Mouse (Mus musculus) stomach, embryonic 14.5 days (tissue): ENCODE measurements around the gene Rbm7. TPM values are rescaled to one million over a fixed set of nuclear protein-coding genes. Genes with fewer than 3 reads are reported as not detected.
"Not testable (repeated sequence)": the region's sequence is repeated elsewhere in the genome, so short reads cannot be mapped to it uniquely, and the experiment has no call there.

Source experiments
- ATAC-seq: fragments of 200-750 bp; cut with Nextera tagmentation; 2 replicates; pipeline ENCODE4 v1.8.0; 2017; ENCODE audit warnings: low read depth, moderate TSS enrichment; ENCODE audit not compliant: insufficient number of reproducible peaks, insufficient read depth, low FRiP score
- H3K27ac ChIP-seq: fragments of 300-500 bp; sonication (generic); 2 replicates; pipeline ENCODE4 v1.5.1; 2014; ENCODE audit warnings: mild to moderate bottlenecking, low read length, moderate library complexity, mixed read lengths
- H3K27me3 ChIP-seq: fragments of 300-500 bp; sonication (generic); 2 replicates; pipeline ENCODE4 v1.6.1; 2014; ENCODE audit warnings: low read length, control low read depth, mixed read lengths; ENCODE audit not compliant: control insufficient read depth, insufficient read depth
- H3K36me3 ChIP-seq: fragments of 300-500 bp; sonication (generic); 2 replicates; pipeline ENCODE4 v1.6.1; 2014; ENCODE audit warnings: mild to moderate bottlenecking, control low read depth, low read length, moderate library complexity, mixed read lengths; ENCODE audit not compliant: control insufficient read depth, insufficient read depth
- H3K4me1 ChIP-seq: fragments of 300-500 bp; sonication (generic); 2 replicates; pipeline ENCODE4 v1.6.1; 2014; ENCODE audit warnings: low read length, control low read depth, mixed read lengths; ENCODE audit not compliant: control insufficient read depth, insufficient read depth
- H3K4me2 ChIP-seq: fragments of 300-500 bp; sonication (generic); replicated peaks from 2 replicates; pipeline ENCODE4 v1.6.1; 2014; ENCODE audit warnings: low read depth, low read length, control low read depth
- H3K4me3 ChIP-seq: fragments of 300-500 bp; sonication (generic); 2 replicates; pipeline ENCODE4 v1.5.1; 2014; ENCODE audit warnings: low read depth, low read length, control low read depth
- H3K9ac ChIP-seq: fragments of 300-500 bp; sonication (generic); replicated peaks from 2 replicates; pipeline ENCODE4 v1.6.1; 2014; ENCODE audit warnings: low read depth, mild to moderate bottlenecking, control low read depth, low read length, moderate library complexity, mixed read lengths
- H3K9me3 ChIP-seq: fragments of 300-500 bp; sonication (generic); 2 replicates; pipeline ENCODE4 v1.6.1; 2016; ENCODE audit warnings: low read depth, low read length, control low read depth; ENCODE audit not compliant: control insufficient read depth
- WGBS: fragments of 180-500 bp; shearing (Covaris S2); extraction: QIAGEN DNeasy Blood & Tissue Kit; methylation state at CpG from one replicate; pipeline ENCODE4 v1.1.7; 2014; 5-methylcytosine and 5-hydroxymethylcytosine counted together
- polyA plus RNA-seq: library from polyadenylated mRNA; unstranded; fragments of >200 nt; fragmentation: Nextera tagmentation; extraction: Ambion mirVana; gene quantifications from 2 replicates; pipeline ENCODE4 v1.2.1, GENCODE M21; 2014

Rbm7 gene
- polyA plus RNA-seq, 1 experiment from 2014 or later: 116 TPM

GRCm38 (mm10) chr9:48476236-48477165, 18.6 kb downstream of the Rbm7 start:
- Histone ChIP-seq H3K4me1 (0 out of 2 replicates have a peak, but pooled peaks cover 3% of the 10 kb centered on the region), H3K36me3 (peaks cover 6% of the 10 kb centered on the region; the same call in 1 of the 2 replicates), H3K27ac (no peak overlapping the region), H3K4me2 (no peak overlapping the region), H3K4me3 (no peak overlapping the region), H3K27me3 (no peaks in the 10 kb centered on the region), H3K9me3 (no peaks in the 10 kb centered on the region), H3K9ac (no peak overlapping the region)
- no peak for ATAC-seq
- WGBS: 88% methylated on average over 10 of the region's 10 CpGs

- Histone ChIP-seq H3K27ac (no peak overlapping the region), H3K36me3 (peaks cover 10% of the 10 kb centered on the region), H3K4me2 (no peak overlapping the region), H3K9ac (no peak overlapping the region), H3K9me3 (no peaks in the 10 kb centered on the region), H3K4me3 (no peak overlapping the region), H3K4me1 (0 out of 2 replicates have a peak, but pooled peaks cover 3% of the 10 kb centered on the region), H3K27me3 (no peaks in the 10 kb centered on the region)
- no peak for ATAC-seq
- 92% methylated on average over 9 of the region's 9 CpGs for WGBS
Observed at GRCm38 (mm10) chr9:48474367-48474766, 20.7 kb downstream of the Rbm7 start.

GRCm38 (mm10) chr9:48473131-48473530, 22.0 kb downstream of the Rbm7 start:
- no peaks in the 10 kb centered on the region for H3K9me3 ChIP-seq
- no peak overlapping the region for H3K9ac ChIP-seq
- no peak overlapping the region for H3K4me3 ChIP-seq
- 0 out of 2 replicates have a peak, but pooled peaks cover 3% of the 10 kb centered on the region for H3K4me1 ChIP-seq
- no peak overlapping the region for H3K27ac ChIP-seq
- no peak for ATAC-seq
- no peak overlapping the region for H3K4me2 ChIP-seq
- H3K27me3 ChIP-seq: no peaks in the 10 kb centered on the region
- peaks cover 10% of the 10 kb centered on the region for H3K36me3 ChIP-seq
- WGBS: 91% methylated on average over 12 of the region's 12 CpGs

- H3K27me3 ChIP-seq: no peaks in the 10 kb centered on the region
- no peak for ATAC-seq
- H3K4me2 ChIP-seq: no peak overlapping the region
- no peak overlapping the region for H3K4me3 ChIP-seq
- H3K27ac ChIP-seq: no peak overlapping the region
- H3K9me3 ChIP-seq: no peaks in the 10 kb centered on the region
- H3K36me3 ChIP-seq: peaks cover 10% of the 10 kb centered on the region
- 0 out of 2 replicates have a peak, but pooled peaks cover under 1% of the 10 kb centered on the region for H3K4me1 ChIP-seq
- no peak overlapping the region for H3K9ac ChIP-seq
- 85% methylated on average over 15 of the region's 15 CpGs for WGBS
Observed at GRCm38 (mm10) chr9:48472441-48473025, 22.6 kb downstream of the Rbm7 start.

- H3K9ac ChIP-seq, H3K27me3 ChIP-seq, H3K9me3 ChIP-seq, H3K4me2 ChIP-seq, H3K4me3 ChIP-seq, H3K36me3 ChIP-seq, H3K4me1 ChIP-seq, H3K27ac ChIP-seq, ATAC-seq: not testable (repeated sequence)
- WGBS: 95% methylated on average over 5 of the region's 5 CpGs
Observed at GRCm38 (mm10) chr9:48467471-48467870, 27.6 kb downstream of the Rbm7 start.

GRCm38 (mm10) chr9:48466804-48467203, 28.3 kb downstream of the Rbm7 start:
- Histone ChIP-seq H3K4me2 (no peak overlapping the region), H3K4me1 (no peaks in the 10 kb centered on the region), H3K27ac (no peak overlapping the region), H3K9ac (no peak overlapping the region), H3K27me3 (no peaks in the 10 kb centered on the region), H3K36me3 (peaks cover 4% of the 10 kb centered on the region; the same call in 1 of the 2 replicates), H3K9me3 (no peaks in the 10 kb centered on the region), H3K4me3 (no peak overlapping the region)
- ATAC-seq: no peak
- WGBS: 65% methylated on average over 3 of the region's 3 CpGs

GRCm38 (mm10) chr9:48465671-48466070, 29.4 kb downstream of the Rbm7 start:
- no peak overlapping the region for H3K4me2 ChIP-seq
- no peaks in the 10 kb centered on the region for H3K9me3 ChIP-seq
- 98% methylated on average over 3 of the region's 3 CpGs for WGBS
- no peak overlapping the region for H3K27ac ChIP-seq
- no peak overlapping the region for H3K9ac ChIP-seq
- no peak for ATAC-seq
- H3K36me3 ChIP-seq: no peaks in the 10 kb centered on the region
- H3K4me1 ChIP-seq: no peaks in the 10 kb centered on the region
- H3K27me3 ChIP-seq: no peaks in the 10 kb centered on the region
- no peak overlapping the region for H3K4me3 ChIP-seq

GRCm38 (mm10) chr9:48461545-48461944, 33.6 kb downstream of the Rbm7 start:
- Histone ChIP-seq H3K4me1 (no peaks in the 10 kb centered on the region), H3K9ac (no peak overlapping the region), H3K4me2 (no peak overlapping the region), H3K27me3 (no peaks in the 10 kb centered on the region), H3K36me3 (no peaks in the 10 kb centered on the region), H3K9me3 (no peaks in the 10 kb centered on the region), H3K27ac (no peak overlapping the region), H3K4me3 (no peak overlapping the region)
- WGBS: 76% methylated on average over 3 of the region's 3 CpGs
- no peak for ATAC-seq
